Mouse (Mus musculus): ENCODE measurements around the gene Gal3st2b. TPM values are rescaled to one million over a fixed set of nuclear protein-coding genes. Genes with fewer than 3 reads are reported as not detected.
"Not testable (repeated sequence)": the region's sequence is repeated elsewhere in the genome, so short reads cannot be mapped to it uniquely, and the experiment has no call there.

Gal3st2b gene
- polyA plus RNA-seq, 1 experiment: 0.75 TPM

- H3K4me3 ChIP-seq (ENCODE audit: insufficient read depth, low read depth, low read length); H3K4me1 ChIP-seq (ENCODE audit: control insufficient read depth, insufficient read depth, low read length); H3K36me3 ChIP-seq (ENCODE audit: control insufficient read depth, insufficient read depth, low read length); H3K27ac ChIP-seq (ENCODE audit: insufficient read depth, low read depth, low read length); DNase-seq; H3K27me3 ChIP-seq (replicated peaks; ENCODE audit: control insufficient read depth, insufficient read depth, low read length): not testable (repeated sequence)
- 40% methylated on average over 1 of the region's 1 CpGs for WGBS
These were observed 664 bp downstream of the Gal3st2b start for GRCm38 (mm10) chr1:93918775-93919174.

- not testable (repeated sequence) for H3K36me3 ChIP-seq (ENCODE audit: control insufficient read depth, insufficient read depth, low read length); DNase-seq; H3K4me1 ChIP-seq (ENCODE audit: control insufficient read depth, insufficient read depth, low read length); H3K27ac ChIP-seq (ENCODE audit: insufficient read depth, low read depth, low read length); H3K27me3 ChIP-seq (replicated peaks; ENCODE audit: control insufficient read depth, insufficient read depth, low read length); H3K4me3 ChIP-seq (ENCODE audit: insufficient read depth, low read depth, low read length)
- WGBS: 80% methylated on average over 3 of the region's 3 CpGs
These were observed 1.2 kb downstream of the Gal3st2b start for GRCm38 (mm10) chr1:93919321-93919720.

GRCm38 (mm10) chr1:93922609-93923008 lies 4.5 kb downstream of the Gal3st2b start:
- not testable (repeated sequence) for H3K27me3 ChIP-seq (replicated peaks; ENCODE audit: control insufficient read depth, insufficient read depth, low read length); H3K36me3 ChIP-seq (ENCODE audit: control insufficient read depth, insufficient read depth, low read length); H3K4me3 ChIP-seq (ENCODE audit: insufficient read depth, low read depth, low read length); H3K27ac ChIP-seq (ENCODE audit: insufficient read depth, low read depth, low read length); DNase-seq; H3K4me1 ChIP-seq (ENCODE audit: control insufficient read depth, insufficient read depth, low read length)
- WGBS: 86% methylated on average over 3 of the region's 3 CpGs

- H3K27ac ChIP-seq (ENCODE audit: insufficient read depth, low read depth, low read length); H3K36me3 ChIP-seq (ENCODE audit: control insufficient read depth, insufficient read depth, low read length); H3K4me1 ChIP-seq (ENCODE audit: control insufficient read depth, insufficient read depth, low read length); H3K27me3 ChIP-seq (replicated peaks; ENCODE audit: control insufficient read depth, insufficient read depth, low read length); H3K4me3 ChIP-seq (ENCODE audit: insufficient read depth, low read depth, low read length); DNase-seq: not testable (repeated sequence)
- 58% methylated on average over 2 of the region's 2 CpGs for WGBS
These were observed 5.0 kb downstream of the Gal3st2b start for GRCm38 (mm10) chr1:93923098-93923497.

- H3K4me3 ChIP-seq (ENCODE audit: insufficient read depth, low read depth, low read length); H3K4me1 ChIP-seq (ENCODE audit: control insufficient read depth, insufficient read depth, low read length); DNase-seq; H3K36me3 ChIP-seq (ENCODE audit: control insufficient read depth, insufficient read depth, low read length); H3K27ac ChIP-seq (ENCODE audit: insufficient read depth, low read depth, low read length); H3K27me3 ChIP-seq (replicated peaks; ENCODE audit: control insufficient read depth, insufficient read depth, low read length): not testable (repeated sequence)
- WGBS: 95% methylated on average over 1 of the region's 1 CpGs
These were observed 17.3 kb downstream of the Gal3st2b start for GRCm38 (mm10) chr1:93935378-93935777.

GRCm38 (mm10) chr1:93937807-93938206 lies 19.7 kb downstream of the Gal3st2b start:
- H3K27me3 ChIP-seq (replicated peaks; ENCODE audit: control insufficient read depth, insufficient read depth, low read length); H3K4me1 ChIP-seq (ENCODE audit: control insufficient read depth, insufficient read depth, low read length); H3K4me3 ChIP-seq (ENCODE audit: insufficient read depth, low read depth, low read length); H3K27ac ChIP-seq (ENCODE audit: insufficient read depth, low read depth, low read length); DNase-seq; H3K36me3 ChIP-seq (ENCODE audit: control insufficient read depth, insufficient read depth, low read length): not testable (repeated sequence)
- 40% methylated on average over 1 of the region's 1 CpGs for WGBS

GRCm38 (mm10) chr1:93938415-93938814 lies 20.3 kb downstream of the Gal3st2b start:
- not testable (repeated sequence) for DNase-seq; H3K36me3 ChIP-seq (ENCODE audit: control insufficient read depth, insufficient read depth, low read length); H3K27me3 ChIP-seq (replicated peaks; ENCODE audit: control insufficient read depth, insufficient read depth, low read length); H3K4me3 ChIP-seq (ENCODE audit: insufficient read depth, low read depth, low read length); H3K27ac ChIP-seq (ENCODE audit: insufficient read depth, low read depth, low read length); H3K4me1 ChIP-seq (ENCODE audit: control insufficient read depth, insufficient read depth, low read length)
- WGBS: 83% methylated on average over 7 of the region's 7 CpGs

GRCm38 (mm10) chr1:93949087-93949486 lies 31.0 kb downstream of the Gal3st2b start:
- not testable (repeated sequence) for DNase-seq; H3K27ac ChIP-seq (ENCODE audit: insufficient read depth, low read depth, low read length); H3K36me3 ChIP-seq (ENCODE audit: control insufficient read depth, insufficient read depth, low read length); H3K4me3 ChIP-seq (ENCODE audit: insufficient read depth, low read depth, low read length); H3K4me1 ChIP-seq (ENCODE audit: control insufficient read depth, insufficient read depth, low read length); H3K27me3 ChIP-seq (replicated peaks; ENCODE audit: control insufficient read depth, insufficient read depth, low read length)
- WGBS: no CpG with 5 or more reads among the region's 11 CpGs

GRCm38 (mm10) chr1:93966489-93966888 lies 48.4 kb downstream of the Gal3st2b start:
- DNase-seq; H3K27ac ChIP-seq (ENCODE audit: insufficient read depth, low read depth, low read length); H3K36me3 ChIP-seq (ENCODE audit: control insufficient read depth, insufficient read depth, low read length); H3K27me3 ChIP-seq (replicated peaks; ENCODE audit: control insufficient read depth, insufficient read depth, low read length); H3K4me3 ChIP-seq (ENCODE audit: insufficient read depth, low read depth, low read length); H3K4me1 ChIP-seq (ENCODE audit: control insufficient read depth, insufficient read depth, low read length): not testable (repeated sequence)
- WGBS: no CpG with 5 or more reads among the region's 1 CpGs

GRCm38 (mm10) chr1:93970380-93970779 lies 52.3 kb downstream of the Gal3st2b start:
- H3K4me1 ChIP-seq (ENCODE audit: control insufficient read depth, insufficient read depth, low read length); H3K27ac ChIP-seq (ENCODE audit: insufficient read depth, low read depth, low read length); H3K36me3 ChIP-seq (ENCODE audit: control insufficient read depth, insufficient read depth, low read length); H3K27me3 ChIP-seq (replicated peaks; ENCODE audit: control insufficient read depth, insufficient read depth, low read length); DNase-seq; H3K4me3 ChIP-seq (ENCODE audit: insufficient read depth, low read depth, low read length): not testable (repeated sequence)
- WGBS: 45% methylated on average over 3 of the region's 5 CpGs

- no CpG with 5 or more reads among the region's 4 CpGs for WGBS
- DNase-seq; H3K27me3 ChIP-seq (replicated peaks; ENCODE audit: control insufficient read depth, insufficient read depth, low read length); H3K36me3 ChIP-seq (ENCODE audit: control insufficient read depth, insufficient read depth, low read length); H3K27ac ChIP-seq (ENCODE audit: insufficient read depth, low read depth, low read length); H3K4me1 ChIP-seq (ENCODE audit: control insufficient read depth, insufficient read depth, low read length); H3K4me3 ChIP-seq (ENCODE audit: insufficient read depth, low read depth, low read length): not testable (repeated sequence)
These were observed 52.7 kb downstream of the Gal3st2b start for GRCm38 (mm10) chr1:93970797-93971196.

- H3K4me1 ChIP-seq (ENCODE audit: control insufficient read depth, insufficient read depth, low read length); DNase-seq; H3K4me3 ChIP-seq (ENCODE audit: insufficient read depth, low read depth, low read length); H3K27me3 ChIP-seq (replicated peaks; ENCODE audit: control insufficient read depth, insufficient read depth, low read length); H3K36me3 ChIP-seq (ENCODE audit: control insufficient read depth, insufficient read depth, low read length); H3K27ac ChIP-seq (ENCODE audit: insufficient read depth, low read depth, low read length): not testable (repeated sequence)
- WGBS: 73% methylated on average over 2 of the region's 4 CpGs
These were observed 57.7 kb downstream of the Gal3st2b start for GRCm38 (mm10) chr1:93975764-93976163.
